Mouse (Mus musculus) cortical plate, adult 2 months (tissue): ENCODE measurements around the gene Sult1a1.

Source experiments
- CTCF ChIP-seq: fragments of 200-500 bp; IDR thresholded peaks from 2 replicates; pipeline ENCODE4 v1.5.1; 2011; ENCODE audit warnings: mild to moderate bottlenecking, control low read depth, low read length; ENCODE audit not compliant: insufficient read depth; ENCODE audit errors: extremely low read depth
- POLR2A ChIP-seq: fragments of 200-500 bp; IDR thresholded peaks from 2 replicates; pipeline ENCODE4 v1.6.1; 2011; ENCODE audit warnings: mild to moderate bottlenecking, low read length, control low read depth; ENCODE audit not compliant: insufficient read depth; ENCODE audit errors: extremely low read depth

DNA sequence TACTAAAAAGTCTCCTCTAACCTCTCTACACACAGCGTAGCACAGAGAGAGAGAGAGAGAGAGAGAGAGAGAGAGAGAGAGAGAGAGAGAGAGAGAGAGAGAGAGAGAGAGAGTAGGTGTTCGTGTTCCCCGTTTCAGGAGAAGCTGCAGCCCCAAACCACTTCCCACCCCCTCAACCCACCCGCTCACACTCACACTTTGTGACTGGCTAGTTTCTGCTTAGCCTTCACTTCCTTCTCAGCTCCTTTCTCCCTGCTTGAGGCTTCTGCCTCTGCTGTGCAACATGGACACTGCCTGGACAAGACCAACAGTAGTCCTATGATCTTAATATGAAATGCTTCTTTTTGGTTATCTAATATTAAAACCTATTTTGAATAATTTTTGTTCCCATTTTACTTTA, 34.0 kb upstream of the Sult1a1 start:
- no peak for TF ChIP-seq CTCF
- no peak for TF ChIP-seq POLR2A
